Mouse (Mus musculus): ENCODE measurements at regions not wholly inside any gene's neighbourhood (a gene's known extent, or its start where the extent isn't known, plus 50 kb on each side); places are given as distances from the start of the nearest gene placed in this dataset.

GRCm38 (mm10) chr9:41665000-41665685, 459.0 kb downstream of the Sorl1 start:
- H3K9ac ChIP-seq, result no peak overlapping the region
- H3K36me3 ChIP-seq (replicated peaks), result no peaks in the 10 kb centered on the region
- no peak overlapping the region for H3K4me2 ChIP-seq
- H3K9me3 ChIP-seq (replicated peaks), result no peaks in the 10 kb centered on the region
- H3K27me3 ChIP-seq, result no peaks in the 10 kb centered on the region
- ATAC-seq (ENCODE audit: insufficient read depth), result no peak
- H3K4me3 ChIP-seq (replicated peaks), result no peak overlapping the region
- no peaks in the 10 kb centered on the region for H3K4me1 ChIP-seq (replicated peaks)
- WGBS (ENCODE audit: insufficient replicate concordance), result 61% methylated on average over 10 of the region's 10 CpGs
- H3K27ac ChIP-seq (replicated peaks), result no peak overlapping the region

- Histone ChIP-seq H3K27ac (replicated peaks) (no peak overlapping the region), H3K9me3 (replicated peaks) (no peaks in the 10 kb centered on the region), H3K4me2 (no peak overlapping the region), H3K4me1 (replicated peaks) (no peaks in the 10 kb centered on the region), H3K4me3 (replicated peaks) (no peak overlapping the region), H3K36me3 (replicated peaks) (no peaks in the 10 kb centered on the region), H3K27me3 (no peaks in the 10 kb centered on the region), H3K9ac (no peak overlapping the region)
- WGBS (ENCODE audit: insufficient replicate concordance), result 76% methylated on average over 5 of the region's 5 CpGs
- ATAC-seq (ENCODE audit: insufficient read depth), result no peak
These were observed 463.5 kb downstream of the Sorl1 start for GRCm38 (mm10) chr9:41660576-41660975.

- WGBS (ENCODE audit: insufficient replicate concordance), result 71% methylated on average over 5 of the region's 5 CpGs
- no peaks in the 10 kb centered on the region for H3K36me3 ChIP-seq (replicated peaks)
- H3K4me2 ChIP-seq, result no peak overlapping the region
- H3K9me3 ChIP-seq (replicated peaks), result no peaks in the 10 kb centered on the region
- no peak overlapping the region for H3K27ac ChIP-seq (replicated peaks)
- H3K4me3 ChIP-seq (replicated peaks), result no peak overlapping the region
- no peak for ATAC-seq (ENCODE audit: insufficient read depth)
- H3K27me3 ChIP-seq, result no peaks in the 10 kb centered on the region
- no peaks in the 10 kb centered on the region for H3K4me1 ChIP-seq (replicated peaks)
- H3K9ac ChIP-seq, result no peak overlapping the region
These were observed 464.1 kb downstream of the Sorl1 start for GRCm38 (mm10) chr9:41660011-41660410.

GRCm38 (mm10) chr9:41631564-41632205, 470.2 kb upstream of the Ubash3b start:
- no peak for ATAC-seq (ENCODE audit: insufficient read depth)
- no peaks in the 10 kb centered on the region for H3K27me3 ChIP-seq
- no peaks in the 10 kb centered on the region for H3K9me3 ChIP-seq (replicated peaks)
- H3K4me3 ChIP-seq (replicated peaks), result no peak overlapping the region
- H3K4me2 ChIP-seq, result no peak overlapping the region
- H3K4me1 ChIP-seq (replicated peaks), result no peaks in the 10 kb centered on the region
- H3K36me3 ChIP-seq (replicated peaks), result no peaks in the 10 kb centered on the region
- no peak overlapping the region for H3K27ac ChIP-seq (replicated peaks)
- 54% methylated on average over 2 of the region's 2 CpGs for WGBS (ENCODE audit: insufficient replicate concordance)
- no peak overlapping the region for H3K9ac ChIP-seq

- no peaks in the 10 kb centered on the region for H3K27me3 ChIP-seq
- no peak for ATAC-seq (ENCODE audit: insufficient read depth)
- 61% methylated on average over 8 of the region's 8 CpGs for WGBS (ENCODE audit: insufficient replicate concordance)
These were observed 459.8 kb upstream of the Ubash3b start for GRCm38 (mm10) chr9:41621341-41621740.

GRCm38 (mm10) chr9:41614002-41614401, 452.5 kb upstream of the Ubash3b start:
- 68% methylated on average over 7 of the region's 7 CpGs for WGBS (ENCODE audit: insufficient replicate concordance)
- Histone ChIP-seq H3K4me1 (replicated peaks) (no peaks in the 10 kb centered on the region), H3K27me3 (no peaks in the 10 kb centered on the region), H3K4me3 (replicated peaks) (no peak overlapping the region), H3K9me3 (replicated peaks) (no peaks in the 10 kb centered on the region), H3K27ac (replicated peaks) (no peak overlapping the region), H3K9ac (no peak overlapping the region), H3K36me3 (replicated peaks) (no peaks in the 10 kb centered on the region), H3K4me2 (no peak overlapping the region)
- no peak for ATAC-seq (ENCODE audit: insufficient read depth)

More at GRCm38 (mm10) chr9:41621341-41621740, 459.8 kb upstream of the Ubash3b start:
- Histone ChIP-seq H3K4me1 (replicated peaks) (no peaks in the 10 kb centered on the region), H3K9ac (no peak overlapping the region), H3K9me3 (replicated peaks) (no peaks in the 10 kb centered on the region), H3K4me3 (replicated peaks) (no peak overlapping the region), H3K36me3 (replicated peaks) (no peaks in the 10 kb centered on the region), H3K27ac (replicated peaks) (no peak overlapping the region), H3K4me2 (no peak overlapping the region)

- H3K27ac ChIP-seq (replicated peaks), result no peak overlapping the region
- H3K4me2 ChIP-seq, result no peak overlapping the region
- no peaks in the 10 kb centered on the region for H3K9me3 ChIP-seq (replicated peaks)
- no peaks in the 10 kb centered on the region for H3K36me3 ChIP-seq (replicated peaks)
- no peak overlapping the region for H3K4me3 ChIP-seq (replicated peaks)
- no peak overlapping the region for H3K9ac ChIP-seq
- H3K4me1 ChIP-seq (replicated peaks), result no peaks in the 10 kb centered on the region
- H3K27me3 ChIP-seq, result no peaks in the 10 kb centered on the region
- no peak for ATAC-seq (ENCODE audit: insufficient read depth)
- WGBS (ENCODE audit: insufficient replicate concordance), result 61% methylated on average over 14 of the region's 14 CpGs
These were observed 451.5 kb upstream of the Ubash3b start for GRCm38 (mm10) chr9:41612802-41613550.

- Histone ChIP-seq H3K4me1 (replicated peaks) (no peaks in the 10 kb centered on the region), H3K4me3 (replicated peaks) (no peak overlapping the region), H3K9me3 (replicated peaks) (no peaks in the 10 kb centered on the region), H3K4me2 (no peak overlapping the region), H3K27me3 (no peaks in the 10 kb centered on the region), H3K36me3 (replicated peaks) (no peaks in the 10 kb centered on the region), H3K9ac (no peak overlapping the region), H3K27ac (replicated peaks) (no peak overlapping the region)
- no peak for ATAC-seq (ENCODE audit: insufficient read depth)
- WGBS (ENCODE audit: insufficient replicate concordance), result 33% methylated on average over 7 of the region's 7 CpGs
These were observed 450.9 kb upstream of the Ubash3b start for GRCm38 (mm10) chr9:41612452-41612795.

GRCm38 (mm10) chr9:41611534-41612451, 450.3 kb upstream of the Ubash3b start:
- no peaks in the 10 kb centered on the region for H3K27me3 ChIP-seq
- H3K9me3 ChIP-seq (replicated peaks), result no peaks in the 10 kb centered on the region
- H3K4me3 ChIP-seq (replicated peaks), result no peak overlapping the region
- WGBS (ENCODE audit: insufficient replicate concordance), result 35% methylated on average over 11 of the region's 11 CpGs
- no peaks in the 10 kb centered on the region for H3K36me3 ChIP-seq (replicated peaks)
- ATAC-seq (ENCODE audit: insufficient read depth), result no peak
- H3K27ac ChIP-seq (replicated peaks), result no peak overlapping the region
- H3K4me2 ChIP-seq, result no peak overlapping the region
- H3K9ac ChIP-seq, result no peak overlapping the region
- H3K4me1 ChIP-seq (replicated peaks), result no peaks in the 10 kb centered on the region

- no peaks in the 10 kb centered on the region for H3K4me1 ChIP-seq (replicated peaks)
- ATAC-seq (ENCODE audit: insufficient read depth), result no peak
- H3K4me2 ChIP-seq, result no peak overlapping the region
- WGBS (ENCODE audit: insufficient replicate concordance), result 51% methylated on average over 4 of the region's 4 CpGs
- no peak overlapping the region for H3K4me3 ChIP-seq (replicated peaks)
- no peaks in the 10 kb centered on the region for H3K9me3 ChIP-seq (replicated peaks)
- no peaks in the 10 kb centered on the region for H3K27me3 ChIP-seq
- no peak overlapping the region for H3K9ac ChIP-seq
- H3K36me3 ChIP-seq (replicated peaks), result no peaks in the 10 kb centered on the region
- no peak overlapping the region for H3K27ac ChIP-seq (replicated peaks)
These were observed 448.9 kb upstream of the Ubash3b start for GRCm38 (mm10) chr9:41610347-41610746.

GRCm38 (mm10) chr9:41606136-41606535, 444.6 kb upstream of the Ubash3b start:
- H3K4me1 ChIP-seq (replicated peaks), result no peaks in the 10 kb centered on the region
- H3K4me2 ChIP-seq, result no peak overlapping the region
- H3K4me3 ChIP-seq (replicated peaks), result no peak overlapping the region
- ATAC-seq (ENCODE audit: insufficient read depth), result no peak
- no peaks in the 10 kb centered on the region for H3K9me3 ChIP-seq (replicated peaks)
- no peaks in the 10 kb centered on the region for H3K27me3 ChIP-seq
- H3K9ac ChIP-seq, result no peak overlapping the region
- H3K36me3 ChIP-seq (replicated peaks), result no peaks in the 10 kb centered on the region
- 37% methylated on average over 1 of the region's 1 CpGs for WGBS (ENCODE audit: insufficient replicate concordance)
- no peak overlapping the region for H3K27ac ChIP-seq (replicated peaks)
